Mouse (Mus musculus): ENCODE measurements around the gene Il20rb.

GRCm38 (mm10) chr9:100453944-100454663 lies 32.5 kb downstream of the Il20rb start:
- TF ChIP-seq GATA1 (IDR thresholded peaks at IDR 0.05; ENCODE audit: low read length) (no peak), TAL1 (IDR thresholded peaks at IDR 0.05; ENCODE audit: low read length) (no peak)
